Mouse (Mus musculus): ENCODE results near the gene Gm20388. TPM values are rescaled to one million over a fixed set of nuclear protein-coding genes. Genes with fewer than 3 reads are reported as not detected.

Gene Gm20388
- total RNA-seq, 2 experiments from 2014 or later, result 12.7 TPM; not detected in 1

- no peak for DNase-seq
Measured at GRCm38 (mm10) chr8:121967977-121968376, 2057.3 kb downstream of the Gm20388 start.

- no peak for DNase-seq
Measured at GRCm38 (mm10) chr8:121968542-121968941, 2057.9 kb downstream of the Gm20388 start.

GRCm38 (mm10) chr8:121970225-121970624 lies 2059.6 kb downstream of the Gm20388 start:
- no peak for DNase-seq

- no peak for DNase-seq
Measured at GRCm38 (mm10) chr8:121971488-121972058, 2060.9 kb downstream of the Gm20388 start.

- DNase-seq, result no peak
Measured at GRCm38 (mm10) chr8:121973906-121974305, 2063.3 kb downstream of the Gm20388 start.

GRCm38 (mm10) chr8:121977819-121978590 lies 2067.4 kb downstream of the Gm20388 start:
- DNase-seq, result peak in 1 of 2 experiments; percentile 23

- DNase-seq, result no peak
Measured at GRCm38 (mm10) chr8:121978670-121979069, 2068.0 kb downstream of the Gm20388 start.

GRCm38 (mm10) chr8:121980792-121981519 lies 2070.3 kb downstream of the Gm20388 start:
- no peak for DNase-seq

GRCm38 (mm10) chr8:121981520-121981895 lies 2070.9 kb downstream of the Gm20388 start:
- peak; percentile 30 to 37 for DNase-seq

GRCm38 (mm10) chr8:121985673-121986072 lies 2075.0 kb downstream of the Gm20388 start:
- DNase-seq, result no peak

GRCm38 (mm10) chr8:121987892-121988291 lies 2077.3 kb downstream of the Gm20388 start:
- no peak for DNase-seq

- no peak for DNase-seq
Measured at GRCm38 (mm10) chr8:121990506-121991255, 2080.0 kb downstream of the Gm20388 start.

GRCm38 (mm10) chr8:121991611-121992010 lies 2081.0 kb downstream of the Gm20388 start:
- DNase-seq, result no peak

GRCm38 (mm10) chr8:121992911-121993310 lies 2082.3 kb downstream of the Gm20388 start:
- no peak for DNase-seq

GRCm38 (mm10) chr8:121995112-121995511 lies 2084.5 kb downstream of the Gm20388 start:
- no peak for DNase-seq

- DNase-seq, result no peak
Measured at GRCm38 (mm10) chr8:121995895-121996294, 2085.3 kb downstream of the Gm20388 start.

GRCm38 (mm10) chr8:121998631-121999030 lies 2088.0 kb downstream of the Gm20388 start:
- DNase-seq, result no peak

- DNase-seq, result no peak
Measured at GRCm38 (mm10) chr8:121999211-121999610, 2088.6 kb downstream of the Gm20388 start.

GRCm38 (mm10) chr8:122001339-122002115 lies 2090.9 kb downstream of the Gm20388 start:
- no peak for DNase-seq

GRCm38 (mm10) chr8:122003646-122004045 lies 2093.0 kb downstream of the Gm20388 start:
- DNase-seq, result no peak

GRCm38 (mm10) chr8:122004131-122004530 lies 2093.5 kb downstream of the Gm20388 start:
- no peak for DNase-seq
